Mouse (Mus musculus) stomach, embryonic 14.5 days (tissue): ENCODE results near the gene Rad17. TPM values are rescaled to one million over a fixed set of nuclear protein-coding genes. Genes with fewer than 3 reads are reported as not detected.

Experiments used
- ATAC-seq: fragments of 200-750 bp; cut with Nextera tagmentation; 2 replicates; pipeline ENCODE4 v1.8.0; 2017; ENCODE audit warnings: low read depth, moderate TSS enrichment; ENCODE audit not compliant: insufficient number of reproducible peaks, insufficient read depth, low FRiP score
- H3K27ac ChIP-seq: fragments of 300-500 bp; sonication (generic); 2 replicates; pipeline ENCODE4 v1.5.1; 2014; ENCODE audit warnings: mild to moderate bottlenecking, low read length, moderate library complexity, mixed read lengths
- H3K27me3 ChIP-seq: fragments of 300-500 bp; sonication (generic); 2 replicates; pipeline ENCODE4 v1.6.1; 2014; ENCODE audit warnings: low read length, control low read depth, mixed read lengths; ENCODE audit not compliant: control insufficient read depth, insufficient read depth
- H3K36me3 ChIP-seq: fragments of 300-500 bp; sonication (generic); 2 replicates; pipeline ENCODE4 v1.6.1; 2014; ENCODE audit warnings: mild to moderate bottlenecking, control low read depth, low read length, moderate library complexity, mixed read lengths; ENCODE audit not compliant: control insufficient read depth, insufficient read depth
- H3K4me1 ChIP-seq: fragments of 300-500 bp; sonication (generic); 2 replicates; pipeline ENCODE4 v1.6.1; 2014; ENCODE audit warnings: low read length, control low read depth, mixed read lengths; ENCODE audit not compliant: control insufficient read depth, insufficient read depth
- H3K4me2 ChIP-seq: fragments of 300-500 bp; sonication (generic); replicated peaks from 2 replicates; pipeline ENCODE4 v1.6.1; 2014; ENCODE audit warnings: low read depth, low read length, control low read depth
- H3K4me3 ChIP-seq: fragments of 300-500 bp; sonication (generic); 2 replicates; pipeline ENCODE4 v1.5.1; 2014; ENCODE audit warnings: low read depth, low read length, control low read depth
- H3K9ac ChIP-seq: fragments of 300-500 bp; sonication (generic); replicated peaks from 2 replicates; pipeline ENCODE4 v1.6.1; 2014; ENCODE audit warnings: low read depth, mild to moderate bottlenecking, control low read depth, low read length, moderate library complexity, mixed read lengths
- H3K9me3 ChIP-seq: fragments of 300-500 bp; sonication (generic); 2 replicates; pipeline ENCODE4 v1.6.1; 2016; ENCODE audit warnings: low read depth, low read length, control low read depth; ENCODE audit not compliant: control insufficient read depth
- WGBS: fragments of 180-500 bp; shearing (Covaris S2); extraction: QIAGEN DNeasy Blood & Tissue Kit; methylation state at CpG from one replicate; pipeline ENCODE4 v1.1.7; 2014; 5-methylcytosine and 5-hydroxymethylcytosine counted together
- polyA plus RNA-seq: library from polyadenylated mRNA; unstranded; fragments of >200 nt; fragmentation: Nextera tagmentation; extraction: Ambion mirVana; gene quantifications from 2 replicates; pipeline ENCODE4 v1.2.1, GENCODE M21; 2014

Gene Rad17
- 21.1 and 22.2 TPM in 2 replicates for polyA plus RNA-seq

DNA sequence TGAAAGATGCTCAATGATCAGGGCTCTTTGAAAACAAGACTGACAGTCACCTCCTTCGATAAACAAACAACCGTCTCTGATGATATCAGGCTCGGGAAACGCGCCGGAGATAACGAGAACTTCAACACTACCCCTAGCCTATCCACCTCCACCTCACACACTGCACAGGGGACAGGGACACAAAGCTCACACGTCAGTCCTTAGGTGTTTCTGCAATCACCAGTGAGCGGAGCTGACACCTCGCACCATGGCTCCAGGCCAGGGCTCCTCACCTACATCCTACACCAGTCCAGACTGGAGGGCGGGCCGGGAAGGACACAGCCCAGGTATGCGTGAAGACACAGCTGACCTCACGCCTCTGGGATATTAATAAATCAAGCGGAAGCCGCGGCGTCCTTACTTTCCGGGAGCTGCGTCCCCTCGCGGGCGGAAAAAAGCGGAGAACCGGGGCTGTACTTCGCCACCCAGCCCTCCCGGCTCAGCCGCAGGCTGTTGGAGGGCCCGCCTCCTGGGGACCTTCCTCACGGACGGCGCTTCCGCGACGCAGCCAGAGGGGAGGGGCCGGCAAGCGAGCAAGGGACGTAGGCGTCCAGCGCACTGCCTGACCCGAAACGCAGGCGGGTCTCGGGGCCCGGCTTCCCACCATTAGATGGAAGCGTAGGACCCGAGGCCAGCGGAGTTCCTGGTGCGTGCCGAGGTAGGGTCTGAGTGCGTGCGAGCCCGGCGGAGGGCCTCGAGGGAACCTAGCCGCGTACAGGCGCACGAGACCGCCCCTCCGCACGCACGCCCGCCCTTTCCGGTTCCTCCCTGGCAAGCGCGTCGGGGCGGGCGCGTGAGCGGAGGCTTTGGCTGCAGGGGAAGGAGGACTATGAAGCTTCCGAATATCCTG lies at the start of gene Rad17, which contains the start of gene Ak6:
TSS of gene Rad17 (minus strand) at position 502 of the 889 bp plus-strand sequence.
TSS of gene Ak6 (plus strand) at position 430 of the 889 bp plus-strand sequence.
- Histone ChIP-seq H3K36me3 (peaks cover 18% of the 10 kb centered on the region), H3K4me1 (peaks cover 3% of the 10 kb centered on the region; the same call in 1 of the 2 replicates), H3K27ac (peak within 1 kb of the TSS; percentile 97), H3K9me3 (no peaks in the 10 kb centered on the region), H3K9ac (peak within 1 kb of the TSS; percentile 87), H3K4me2 (peak within 1 kb of the TSS; percentile 95), H3K4me3 (peak within 1 kb of the TSS; percentile 94), H3K27me3 (no peaks in the 10 kb centered on the region)
- peak; percentile 98 for ATAC-seq
- under 1% methylated on average over 68 of the region's 73 CpGs for WGBS

- Histone ChIP-seq H3K4me3 (no peak overlapping the region), H3K4me2 (no peak overlapping the region), H3K4me1 (no peaks in the 10 kb centered on the region), H3K9ac (no peak overlapping the region), H3K9me3 (no peaks in the 10 kb centered on the region), H3K27me3 (no peaks in the 10 kb centered on the region), H3K36me3 (peaks cover 51% of the 10 kb centered on the region), H3K27ac (no peak overlapping the region)
- WGBS: 96% methylated on average over 10 of the region's 10 CpGs
- ATAC-seq: no peak
These were observed 48.0 kb upstream of the Rad17 start for GRCm38 (mm10) chr13:100698866-100699265.

DNA sequence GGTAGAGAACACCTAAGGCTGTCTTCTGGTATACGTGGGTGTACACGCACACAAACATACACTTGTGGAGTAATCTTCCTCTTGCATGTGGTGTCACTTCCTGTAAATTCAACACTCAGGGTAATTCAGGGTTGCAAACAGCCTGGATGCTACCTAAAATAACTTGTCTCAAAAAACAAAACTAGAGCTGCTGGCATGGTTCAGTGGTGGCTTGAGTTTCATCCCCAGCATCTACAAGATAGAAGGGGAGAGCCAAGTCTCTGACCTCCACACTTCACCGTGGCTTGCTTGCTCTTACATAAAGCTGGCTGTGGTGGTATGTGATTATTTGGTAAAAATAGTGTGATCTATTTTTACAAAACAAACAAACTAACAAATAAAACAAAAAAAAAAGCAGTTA lies 46.7 kb upstream of the Rad17 start:
- Histone ChIP-seq H3K9me3 (no peaks in the 10 kb centered on the region), H3K4me2 (no peak overlapping the region), H3K36me3 (peaks cover 38% of the 10 kb centered on the region), H3K9ac (no peak overlapping the region), H3K27ac (no peak overlapping the region), H3K27me3 (no peaks in the 10 kb centered on the region), H3K4me1 (no peaks in the 10 kb centered on the region), H3K4me3 (no peak overlapping the region)
- no peak for ATAC-seq
- WGBS: 94% methylated on average over 3 of the region's 3 CpGs

DNA sequence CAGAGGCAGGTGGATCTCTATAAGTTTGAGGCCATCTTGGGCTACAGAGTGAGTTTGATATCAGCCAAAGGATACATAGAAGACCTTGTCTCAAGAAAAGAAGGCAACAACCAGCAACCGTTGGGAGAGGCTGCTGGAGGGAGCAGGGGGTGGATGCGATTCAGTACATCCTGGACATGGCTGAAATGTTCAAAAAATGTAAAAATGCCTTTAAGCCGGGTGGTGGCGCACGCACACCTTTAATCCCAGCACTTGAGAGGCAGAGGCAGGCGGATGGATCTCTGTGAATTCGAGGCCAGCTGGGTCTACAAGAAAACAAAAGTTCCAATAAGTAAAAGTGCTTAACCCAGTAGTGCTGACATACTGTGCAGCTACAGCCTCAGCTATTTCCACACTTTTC lies 36.7 kb upstream of the Rad17 start:
- no peak overlapping the region for H3K9ac ChIP-seq
- no peak overlapping the region for H3K27ac ChIP-seq
- H3K36me3 ChIP-seq: no peaks in the 10 kb centered on the region
- no peak overlapping the region for H3K4me2 ChIP-seq
- H3K4me1 ChIP-seq: no peaks in the 10 kb centered on the region
- H3K9me3 ChIP-seq: no peaks in the 10 kb centered on the region
- H3K27me3 ChIP-seq: no peaks in the 10 kb centered on the region
- no peak for ATAC-seq
- 61% methylated on average over 7 of the region's 7 CpGs for WGBS
- H3K4me3 ChIP-seq: no peak overlapping the region

- Histone ChIP-seq H3K9me3 (no peaks in the 10 kb centered on the region), H3K36me3 (no peaks in the 10 kb centered on the region), H3K27me3 (no peaks in the 10 kb centered on the region), H3K4me3 (no peak overlapping the region), H3K9ac (no peak overlapping the region), H3K4me1 (no peaks in the 10 kb centered on the region), H3K4me2 (no peak overlapping the region), H3K27ac (no peak overlapping the region)
- no peak for ATAC-seq
- 67% methylated on average over 2 of the region's 2 CpGs for WGBS
These were observed 33.5 kb upstream of the Rad17 start for GRCm38 (mm10) chr13:100684355-100684754.

DNA sequence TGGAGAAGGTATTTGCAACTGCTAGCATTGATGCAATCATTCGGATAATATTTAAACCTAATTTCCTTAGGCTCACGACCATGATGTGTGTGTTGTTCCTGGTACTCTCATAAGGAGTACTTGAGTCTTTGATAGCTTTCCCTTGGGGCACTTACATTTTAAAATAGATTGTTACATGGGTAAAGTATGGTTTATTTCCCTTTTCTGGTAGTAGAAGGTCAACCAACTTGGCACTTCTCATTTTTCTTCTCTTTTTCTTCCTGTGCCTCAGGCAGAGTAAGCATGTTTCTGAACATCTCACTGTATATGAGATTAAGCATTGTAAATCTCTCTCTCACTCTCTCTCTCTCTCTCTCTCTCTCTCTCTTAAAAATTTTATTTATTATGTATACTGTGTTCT lies 32.0 kb upstream of the Rad17 start:
- no peaks in the 10 kb centered on the region for H3K9me3 ChIP-seq
- no peaks in the 10 kb centered on the region for H3K4me1 ChIP-seq
- no peak overlapping the region for H3K9ac ChIP-seq
- H3K4me2 ChIP-seq: no peak overlapping the region
- H3K27me3 ChIP-seq: no peaks in the 10 kb centered on the region
- H3K4me3 ChIP-seq: no peak overlapping the region
- no peak for ATAC-seq
- 79% methylated on average over 2 of the region's 2 CpGs for WGBS
- no peak overlapping the region for H3K27ac ChIP-seq
- H3K36me3 ChIP-seq: no peaks in the 10 kb centered on the region

DNA sequence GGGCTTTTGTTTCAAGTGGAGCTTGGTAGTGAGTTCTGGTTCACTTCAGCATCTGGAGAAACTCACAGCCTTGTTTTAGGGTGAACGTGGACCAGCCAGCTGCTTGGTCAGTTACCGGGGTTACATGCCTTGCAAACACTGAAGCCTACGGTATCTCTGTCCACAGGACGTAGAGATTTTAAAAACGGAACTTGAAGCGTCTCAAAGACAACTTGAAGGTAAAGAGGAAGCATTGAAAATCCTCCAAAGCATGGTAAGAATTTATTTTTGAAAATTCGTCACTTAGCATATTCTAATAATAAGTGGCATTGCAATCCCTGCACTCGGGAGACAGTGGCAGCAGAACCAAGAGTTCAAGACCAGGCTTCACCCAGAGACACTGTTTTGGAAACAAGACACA lies 30.8 kb upstream of the Rad17 start:
- no peaks in the 10 kb centered on the region for H3K27me3 ChIP-seq
- H3K4me2 ChIP-seq: no peak overlapping the region
- no peak overlapping the region for H3K9ac ChIP-seq
- H3K27ac ChIP-seq: no peak overlapping the region
- H3K9me3 ChIP-seq: no peaks in the 10 kb centered on the region
- H3K36me3 ChIP-seq: no peaks in the 10 kb centered on the region
- 89% methylated on average over 8 of the region's 8 CpGs for WGBS
- no peaks in the 10 kb centered on the region for H3K4me1 ChIP-seq
- no peak overlapping the region for H3K4me3 ChIP-seq
- no peak for ATAC-seq

DNA sequence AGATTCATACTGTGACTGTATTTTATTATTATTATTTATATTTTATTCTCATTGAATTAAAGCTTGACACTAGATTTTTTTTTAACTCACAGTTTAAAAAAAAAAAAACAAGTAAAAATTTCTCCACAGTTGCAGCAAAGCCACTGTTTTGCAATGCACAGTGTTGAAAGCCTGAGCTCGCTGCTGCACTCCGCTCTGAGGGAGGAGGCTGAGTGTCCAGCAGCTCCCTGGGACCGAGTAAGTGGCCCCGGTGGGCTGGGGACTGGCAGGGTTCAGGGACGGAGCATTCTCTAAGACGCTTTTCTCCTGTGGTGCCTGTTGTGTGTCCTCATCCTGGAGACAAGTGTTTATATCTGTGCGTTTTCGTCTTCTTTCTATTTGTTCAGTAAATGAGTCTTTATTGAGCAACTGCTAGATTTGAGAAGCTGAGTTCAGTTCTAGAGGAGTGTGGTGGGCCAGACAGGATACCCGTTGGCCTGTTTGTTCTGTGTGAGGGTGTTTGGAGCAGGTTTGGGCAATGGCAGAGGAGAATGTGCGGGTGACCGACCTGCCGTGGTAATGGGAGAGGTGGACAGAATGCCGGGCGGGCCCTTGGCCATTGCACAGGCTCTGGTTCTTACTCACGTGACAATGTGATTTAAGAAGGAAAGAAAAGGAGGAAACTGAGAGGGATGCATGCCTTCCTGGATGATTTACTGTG lies 25.2 kb upstream of the Rad17 start:
- no peaks in the 10 kb centered on the region for H3K4me1 ChIP-seq
- H3K27ac ChIP-seq: no peak overlapping the region
- H3K9me3 ChIP-seq: no peaks in the 10 kb centered on the region
- 80% methylated on average over 15 of the region's 15 CpGs for WGBS
- ATAC-seq: no peak
- no peaks in the 10 kb centered on the region for H3K27me3 ChIP-seq
- no peak overlapping the region for H3K9ac ChIP-seq
- no peaks in the 10 kb centered on the region for H3K36me3 ChIP-seq
- no peak overlapping the region for H3K4me3 ChIP-seq
- H3K4me2 ChIP-seq: no peak overlapping the region
